Mouse (Mus musculus): ENCODE measurements at regions not wholly inside any gene's neighbourhood (a gene's known extent, or its start where the extent isn't known, plus 50 kb on each side); places are given as distances from the start of the nearest gene placed in this dataset.

DNA sequence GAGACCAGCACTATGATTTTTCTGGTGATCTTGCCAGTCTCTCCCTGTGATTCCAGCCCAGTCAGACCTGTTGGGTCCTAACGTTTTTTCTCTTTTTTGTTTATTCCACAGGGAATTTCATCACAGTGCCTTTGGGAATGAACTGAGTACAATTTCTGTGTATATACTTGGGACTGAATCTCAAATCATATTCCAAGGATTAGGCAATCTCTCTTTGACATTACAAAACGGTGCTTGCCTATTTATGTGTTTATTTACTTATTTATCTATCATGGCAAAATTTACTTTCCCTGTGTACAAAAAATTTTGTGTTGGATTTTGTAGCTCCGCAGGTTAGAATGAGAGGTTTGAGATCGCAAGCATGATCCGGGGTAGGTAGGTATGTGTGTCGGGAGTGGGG, 189.2 kb upstream of the Kbtbd8 start:
- ATAC-seq (replicated peaks; ENCODE audit: low FRiP score): no peak
- no peak overlapping the region for H3K27ac ChIP-seq (ENCODE audit: low read depth, low read length)
- WGBS: 89% methylated on average over 6 of the region's 6 CpGs

DNA sequence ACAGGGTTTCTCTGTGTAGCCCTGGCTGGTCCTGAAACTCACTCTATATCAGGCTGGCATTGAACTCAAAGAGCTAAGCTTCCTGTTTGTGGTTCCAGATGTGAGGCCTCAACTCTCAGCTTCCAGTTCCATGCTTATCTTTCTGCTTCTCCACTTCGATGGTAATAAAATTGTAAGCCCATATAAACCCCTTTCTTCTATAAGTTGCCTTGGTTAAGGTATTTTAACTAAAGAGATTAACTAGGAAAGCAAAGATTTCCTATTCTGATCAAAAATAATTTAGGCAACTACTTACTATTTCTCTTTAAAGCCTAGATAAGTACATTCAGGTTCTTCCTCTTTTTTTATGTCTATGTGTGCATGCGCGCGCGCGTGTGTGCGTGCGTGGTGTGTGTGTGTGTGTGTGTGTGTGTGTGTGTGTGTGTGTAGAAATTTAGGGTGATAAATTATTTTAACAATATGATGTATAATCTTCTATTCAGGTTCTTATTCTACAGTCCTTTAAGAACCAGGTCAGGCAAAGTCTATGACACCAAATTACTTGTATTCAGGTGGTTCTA, 190.3 kb upstream of the Kbtbd8 start:
- ATAC-seq (replicated peaks; ENCODE audit: low FRiP score): no peak
- Histone ChIP-seq H3K36me3 (ENCODE audit: control insufficient read depth, insufficient read depth, low read length) (no peaks in the 10 kb centered on the region), H3K27me3 (ENCODE audit: control insufficient read depth, insufficient read depth, low read length) (no peaks in the 10 kb centered on the region)

More for the DNA sequence above, 189.2 kb upstream of the Kbtbd8 start:
- H3K9me3 ChIP-seq (ENCODE audit: control insufficient read depth, low read length): no peaks in the 10 kb centered on the region
- H3K36me3 ChIP-seq (ENCODE audit: control insufficient read depth, insufficient read depth, low read length): no peaks in the 10 kb centered on the region
- no peak overlapping the region for H3K9ac ChIP-seq (ENCODE audit: low read length)
- no peaks in the 10 kb centered on the region for H3K4me1 ChIP-seq (replicated peaks; ENCODE audit: control insufficient read depth, insufficient read depth, low read length)
- no peak overlapping the region for H3K4me3 ChIP-seq (ENCODE audit: low read depth, low read length)
- H3K4me2 ChIP-seq (ENCODE audit: low read depth, low read length, severe bottlenecking): no peak overlapping the region
- no peak for DNase-seq (ENCODE audit: low spot score)
- no peaks in the 10 kb centered on the region for H3K27me3 ChIP-seq (ENCODE audit: control insufficient read depth, insufficient read depth, low read length)

DNA sequence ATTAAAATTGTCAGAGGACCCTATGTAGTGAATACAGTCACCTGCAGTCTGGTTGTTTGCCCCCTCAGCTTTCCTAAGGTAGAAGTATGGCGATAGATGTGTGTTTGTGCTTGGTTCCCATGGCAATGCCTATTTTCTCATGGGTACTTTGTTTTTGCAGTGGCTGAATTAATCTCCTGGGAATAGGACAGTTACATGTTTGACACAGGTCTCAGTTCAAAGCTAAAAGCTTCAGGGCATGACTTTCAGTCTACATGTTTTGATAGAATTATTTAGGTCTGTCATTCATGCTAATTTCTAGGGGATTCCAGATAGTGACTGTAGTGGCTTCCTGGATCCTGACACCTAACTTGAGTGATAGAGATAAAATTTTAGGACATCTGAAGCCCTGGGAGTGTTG, 191.6 kb upstream of the Kbtbd8 start:
- no peak overlapping the region for H3K27ac ChIP-seq (ENCODE audit: low read depth, low read length)
- no peak overlapping the region for H3K4me2 ChIP-seq (ENCODE audit: low read depth, low read length, severe bottlenecking)
- DNase-seq (ENCODE audit: low spot score): no peak
- ATAC-seq (replicated peaks; ENCODE audit: low FRiP score): no peak
- H3K9ac ChIP-seq (ENCODE audit: low read length): no peak overlapping the region
- H3K36me3 ChIP-seq (ENCODE audit: control insufficient read depth, insufficient read depth, low read length): no peaks in the 10 kb centered on the region
- no peaks in the 10 kb centered on the region for H3K4me1 ChIP-seq (replicated peaks; ENCODE audit: control insufficient read depth, insufficient read depth, low read length)
- no peak overlapping the region for H3K4me3 ChIP-seq (ENCODE audit: low read depth, low read length)
- no peaks in the 10 kb centered on the region for H3K27me3 ChIP-seq (ENCODE audit: control insufficient read depth, insufficient read depth, low read length)
- no peaks in the 10 kb centered on the region for H3K9me3 ChIP-seq (ENCODE audit: control insufficient read depth, low read length)
- 83% methylated on average over 1 of the region's 1 CpGs for WGBS

More for the DNA sequence above, 190.3 kb upstream of the Kbtbd8 start:
- no peak overlapping the region for H3K27ac ChIP-seq (ENCODE audit: low read depth, low read length)
- no peaks in the 10 kb centered on the region for H3K4me1 ChIP-seq (replicated peaks; ENCODE audit: control insufficient read depth, insufficient read depth, low read length)
- no peak overlapping the region for H3K4me2 ChIP-seq (ENCODE audit: low read depth, low read length, severe bottlenecking)
- no peak overlapping the region for H3K9ac ChIP-seq (ENCODE audit: low read length)
- 98% methylated on average over 8 of the region's 8 CpGs for WGBS
- H3K9me3 ChIP-seq (ENCODE audit: control insufficient read depth, low read length): no peaks in the 10 kb centered on the region
- H3K4me3 ChIP-seq (ENCODE audit: low read depth, low read length): no peak overlapping the region
- no peak for DNase-seq (ENCODE audit: low spot score)

DNA sequence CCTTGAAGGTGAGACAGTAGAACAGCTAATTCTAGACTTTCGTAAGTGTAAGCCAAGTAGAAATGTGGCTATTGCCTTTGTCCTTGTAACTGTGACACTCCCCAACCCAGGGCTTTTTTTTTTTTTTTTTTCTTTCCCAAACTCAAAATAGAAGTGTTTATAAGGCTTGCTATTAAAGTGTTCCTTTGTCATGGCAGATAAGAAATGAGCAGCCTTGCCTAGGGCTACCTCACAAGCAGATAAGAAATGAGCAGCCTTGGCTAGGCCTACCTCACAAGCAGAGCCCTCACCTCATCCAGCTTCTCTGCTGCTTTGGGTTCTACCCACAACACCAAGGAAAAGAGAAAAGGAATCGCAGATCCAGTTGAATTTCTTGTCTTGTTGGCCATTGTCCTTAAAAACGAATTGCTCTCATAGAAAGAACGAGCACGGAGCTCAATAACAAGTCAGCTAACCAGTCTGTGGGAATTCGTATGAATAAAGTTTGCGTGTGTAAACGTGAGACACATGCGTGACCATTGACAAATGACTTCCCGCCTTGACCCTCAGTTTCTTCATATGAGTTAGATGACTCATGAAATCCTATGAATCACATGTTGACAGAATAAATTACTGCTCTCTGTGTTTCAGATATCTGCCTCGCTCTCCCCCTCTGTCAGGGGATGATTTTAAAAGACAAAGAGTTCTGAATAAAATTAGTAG, 192.6 kb upstream of the Kbtbd8 start:
- ATAC-seq (replicated peaks; ENCODE audit: low FRiP score) (no peak), DNase-seq (ENCODE audit: low spot score) (no peak)
- Histone ChIP-seq H3K4me3 (ENCODE audit: low read depth, low read length) (no peak overlapping the region), H3K9me3 (ENCODE audit: control insufficient read depth, low read length) (no peaks in the 10 kb centered on the region), H3K9ac (ENCODE audit: low read length) (no peak overlapping the region), H3K4me2 (ENCODE audit: low read depth, low read length, severe bottlenecking) (no peak overlapping the region), H3K27me3 (ENCODE audit: control insufficient read depth, insufficient read depth, low read length) (no peaks in the 10 kb centered on the region), H3K27ac (ENCODE audit: low read depth, low read length) (no peak overlapping the region), H3K36me3 (ENCODE audit: control insufficient read depth, insufficient read depth, low read length) (no peaks in the 10 kb centered on the region), H3K4me1 (replicated peaks; ENCODE audit: control insufficient read depth, insufficient read depth, low read length) (no peaks in the 10 kb centered on the region)
- 90% methylated on average over 11 of the region's 11 CpGs for WGBS

DNA sequence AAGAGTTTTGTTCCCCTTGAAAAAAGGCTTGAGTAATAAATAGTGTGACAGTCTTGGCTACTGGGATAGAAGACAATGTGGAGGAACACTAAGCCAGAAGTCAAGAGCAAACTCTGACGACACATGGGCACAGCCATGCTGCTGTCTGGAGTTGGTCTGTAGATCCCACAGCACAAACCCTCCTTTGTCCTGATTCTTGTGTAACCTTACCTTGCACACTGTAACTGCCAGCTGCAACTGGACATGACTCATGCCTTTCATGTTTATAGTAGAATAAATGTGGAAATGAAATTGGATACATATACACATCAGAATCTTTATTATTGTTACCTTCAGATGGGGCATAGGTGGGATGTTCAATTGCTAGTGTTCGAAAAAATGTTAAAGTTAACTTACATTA, 195.3 kb upstream of the Kbtbd8 start:
- no peak overlapping the region for H3K27ac ChIP-seq (ENCODE audit: low read depth, low read length)
- H3K9me3 ChIP-seq (ENCODE audit: control insufficient read depth, low read length): no peaks in the 10 kb centered on the region
- DNase-seq (ENCODE audit: low spot score) (no peak), ATAC-seq (replicated peaks; ENCODE audit: low FRiP score) (no peak)
- no peaks in the 10 kb centered on the region for H3K27me3 ChIP-seq (ENCODE audit: control insufficient read depth, insufficient read depth, low read length)
- no peak overlapping the region for H3K4me3 ChIP-seq (ENCODE audit: low read depth, low read length)
- no peaks in the 10 kb centered on the region for H3K36me3 ChIP-seq (ENCODE audit: control insufficient read depth, insufficient read depth, low read length)
- H3K9ac ChIP-seq (ENCODE audit: low read length): no peak overlapping the region
- H3K4me1 ChIP-seq (replicated peaks; ENCODE audit: control insufficient read depth, insufficient read depth, low read length): no peaks in the 10 kb centered on the region
- 75% methylated on average over 2 of the region's 2 CpGs for WGBS
- no peak overlapping the region for H3K4me2 ChIP-seq (ENCODE audit: low read depth, low read length, severe bottlenecking)

DNA sequence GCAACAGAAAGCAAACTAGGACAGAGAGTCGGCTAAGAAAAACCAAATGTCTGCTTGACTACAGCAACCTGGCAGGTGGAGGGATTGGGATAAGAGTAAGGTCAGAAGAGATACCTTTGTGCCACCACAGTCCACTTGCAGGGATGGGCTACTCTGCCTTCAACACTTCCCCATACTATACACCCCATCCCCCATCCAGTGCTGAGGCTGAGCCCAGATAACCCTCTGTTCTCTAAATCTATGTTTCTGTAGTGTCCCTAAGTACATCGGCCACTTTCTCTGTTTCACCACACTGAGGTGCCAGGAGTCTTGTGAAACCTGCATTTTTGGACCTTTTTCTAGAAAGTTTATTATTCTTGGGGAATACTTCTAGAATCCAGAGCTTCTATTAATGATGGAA, 196.3 kb upstream of the Kbtbd8 start:
- no peak for ATAC-seq (replicated peaks; ENCODE audit: low FRiP score)
- no peak overlapping the region for H3K9ac ChIP-seq (ENCODE audit: low read length)
- H3K4me1 ChIP-seq (replicated peaks; ENCODE audit: control insufficient read depth, insufficient read depth, low read length): no peaks in the 10 kb centered on the region
- H3K4me2 ChIP-seq (ENCODE audit: low read depth, low read length, severe bottlenecking): no peak overlapping the region
- no peak for DNase-seq (ENCODE audit: low spot score)
- no peaks in the 10 kb centered on the region for H3K36me3 ChIP-seq (ENCODE audit: control insufficient read depth, insufficient read depth, low read length)
- no peak overlapping the region for H3K27ac ChIP-seq (ENCODE audit: low read depth, low read length)
- 97% methylated on average over 2 of the region's 2 CpGs for WGBS
- H3K27me3 ChIP-seq (ENCODE audit: control insufficient read depth, insufficient read depth, low read length): no peaks in the 10 kb centered on the region
- no peaks in the 10 kb centered on the region for H3K9me3 ChIP-seq (ENCODE audit: control insufficient read depth, low read length)
- H3K4me3 ChIP-seq (ENCODE audit: low read depth, low read length): no peak overlapping the region

DNA sequence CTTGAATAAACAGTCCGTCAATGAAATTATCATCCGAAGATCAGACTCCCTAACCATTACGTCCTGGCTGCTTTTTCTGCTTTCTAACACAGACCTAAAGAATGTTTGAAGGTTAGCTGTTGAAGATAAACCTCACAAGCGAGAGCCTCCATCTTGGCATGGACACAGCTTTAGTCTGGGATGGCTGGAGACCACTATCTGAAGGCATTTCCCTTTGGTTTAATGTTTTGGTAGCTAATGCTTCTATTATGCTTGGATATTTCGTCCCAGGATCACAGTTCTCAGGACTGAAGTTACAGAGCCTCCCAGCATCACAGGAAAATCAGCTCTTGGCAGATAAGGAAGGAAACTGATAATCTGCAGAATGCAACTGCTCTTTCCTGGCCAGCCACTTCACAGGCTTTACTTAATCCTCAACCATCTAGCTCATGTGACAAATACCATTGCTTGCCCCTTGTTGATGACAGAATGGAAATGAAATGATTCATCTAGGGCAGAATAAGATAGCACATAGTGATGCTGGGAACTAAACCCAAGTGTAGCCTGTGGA, 197.8 kb upstream of the Kbtbd8 start:
- ATAC-seq (replicated peaks; ENCODE audit: low FRiP score): no peak
- Histone ChIP-seq H3K4me2 (ENCODE audit: low read depth, low read length, severe bottlenecking) (no peak overlapping the region), H3K9ac (ENCODE audit: low read length) (no peak overlapping the region), H3K9me3 (ENCODE audit: control insufficient read depth, low read length) (no peaks in the 10 kb centered on the region), H3K4me3 (ENCODE audit: low read depth, low read length) (no peak overlapping the region), H3K27me3 (ENCODE audit: control insufficient read depth, insufficient read depth, low read length) (no peaks in the 10 kb centered on the region), H3K27ac (ENCODE audit: low read depth, low read length) (no peak overlapping the region), H3K4me1 (replicated peaks; ENCODE audit: control insufficient read depth, insufficient read depth, low read length) (no peaks in the 10 kb centered on the region), H3K36me3 (ENCODE audit: control insufficient read depth, insufficient read depth, low read length) (no peaks in the 10 kb centered on the region)
- no peak for DNase-seq (ENCODE audit: low spot score)
- WGBS: 86% methylated on average over 5 of the region's 5 CpGs

DNA sequence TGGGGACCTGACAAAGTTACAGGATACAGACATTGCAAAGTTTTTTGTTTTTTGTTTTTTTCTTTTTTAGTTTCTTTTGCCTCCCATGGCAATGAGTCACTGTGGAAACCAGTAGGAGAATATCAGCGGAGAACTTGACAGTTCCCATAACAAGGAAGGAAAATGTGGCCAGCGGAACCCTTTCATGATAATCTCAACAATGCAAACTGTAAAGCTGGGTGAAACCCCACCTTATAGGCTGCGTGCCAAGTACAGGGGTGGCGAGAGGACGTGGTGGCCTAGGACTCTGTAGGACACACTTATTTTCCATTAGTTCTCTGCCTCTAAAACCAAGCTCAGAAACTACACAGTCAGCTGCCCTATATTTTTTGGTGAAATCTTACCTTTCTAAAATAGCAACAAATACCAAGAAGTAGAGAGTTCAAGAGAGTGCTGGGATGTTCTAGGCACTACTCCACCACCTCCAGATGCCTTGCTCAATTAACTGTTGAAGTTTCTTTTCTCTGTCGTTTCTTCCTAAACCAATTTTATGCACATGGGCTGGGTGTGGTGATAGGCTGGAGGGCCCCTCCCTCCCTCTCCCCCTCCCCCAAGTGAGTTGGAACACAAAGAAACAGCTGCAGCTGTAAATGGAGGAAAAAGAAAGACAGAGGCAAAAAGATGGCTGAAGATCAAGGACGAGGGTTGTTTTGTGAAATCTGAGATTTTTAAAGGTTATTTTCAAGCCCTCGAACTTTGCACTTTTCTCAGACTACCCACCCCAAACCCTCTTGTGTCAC, 201.0 kb upstream of the Kbtbd8 start:
- no peak overlapping the region for H3K27ac ChIP-seq (ENCODE audit: low read depth, low read length)
- H3K4me1 ChIP-seq (replicated peaks; ENCODE audit: control insufficient read depth, insufficient read depth, low read length): no peaks in the 10 kb centered on the region
- no peak for ATAC-seq (replicated peaks; ENCODE audit: low FRiP score)
- 73% methylated on average over 8 of the region's 8 CpGs for WGBS
- no peak for DNase-seq (ENCODE audit: low spot score)
- H3K9me3 ChIP-seq (ENCODE audit: control insufficient read depth, low read length): no peaks in the 10 kb centered on the region
- no peak overlapping the region for H3K4me3 ChIP-seq (ENCODE audit: low read depth, low read length)
- H3K9ac ChIP-seq (ENCODE audit: low read length): no peak overlapping the region
- no peaks in the 10 kb centered on the region for H3K27me3 ChIP-seq (ENCODE audit: control insufficient read depth, insufficient read depth, low read length)
- no peak overlapping the region for H3K4me2 ChIP-seq (ENCODE audit: low read depth, low read length, severe bottlenecking)
- no peaks in the 10 kb centered on the region for H3K36me3 ChIP-seq (ENCODE audit: control insufficient read depth, insufficient read depth, low read length)
